Mouse (Mus musculus) MEL (cell line): ENCODE measurements around the gene Csdc2.

Source experiments
- CTCF ChIP-seq, 3 experiments: IDR thresholded peaks in 2 of 3; conservative IDR thresholded peaks in 1 of 3; 2 replicates each; pipeline ENCODE4 v1.5.1; 2011 to 2012; ENCODE audit warnings: low read length in 3 of 3, low read depth in 2 of 3, mild to moderate bottlenecking in 2 of 3, improper control_type of control experiment in 1 of 3, inconsistent platforms in 1 of 3, mixed read lengths in 1 of 3, moderate library complexity in 1 of 3; ENCODE audit not compliant: control insufficient read depth in 1 of 3, insufficient read depth in 1 of 3, poor library complexity in 1 of 3, severe bottlenecking in 1 of 3
- EP300 ChIP-seq, 2 experiments: IDR thresholded peaks; 2 replicates each; pipeline ENCODE4 v1.6.1; 2011; ENCODE audit warnings: improper control_type of control experiment in 2 of 2, low read length in 2 of 2, low read depth in 1 of 2, mild to moderate bottlenecking in 1 of 2
- MYC ChIP-seq: IDR thresholded peaks from 2 replicates; pipeline ENCODE4 v1.6.1; 2011; ENCODE audit warnings: low read depth, mild to moderate bottlenecking, low read length, improper control_type of control experiment, moderate library complexity
- POLR2A ChIP-seq, 2 experiments: IDR thresholded peaks; 2 replicates each; pipeline ENCODE4 v1.6.1; 2011 to 2012; ENCODE audit warnings: low read length in 2 of 2, mild to moderate bottlenecking in 2 of 2, control low read depth in 1 of 2, improper control_type of control experiment in 1 of 2, low read depth in 1 of 2, moderate library complexity in 1 of 2; ENCODE audit not compliant: control insufficient read depth in 1 of 2, insufficient read depth in 1 of 2, poor library complexity in 1 of 2

DNA sequence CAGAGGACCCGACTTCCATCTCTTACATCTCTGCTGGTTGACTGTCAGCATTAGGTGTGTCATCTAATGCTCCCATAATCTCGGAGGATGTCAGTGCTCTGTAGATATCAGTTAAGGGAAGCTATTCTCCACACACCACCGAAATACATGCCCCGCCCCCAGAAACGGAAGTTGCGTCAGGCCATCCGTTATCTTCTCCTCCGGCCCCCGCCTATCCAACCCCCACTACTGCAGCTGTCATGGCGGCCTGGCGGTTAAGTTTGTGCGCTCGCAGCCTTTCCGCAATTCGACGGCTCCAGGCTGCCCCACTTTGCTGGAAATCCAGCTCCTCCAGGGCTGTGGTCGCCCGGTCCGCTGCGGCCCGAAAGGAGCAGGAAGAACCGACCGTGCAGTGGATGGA lies 43.8 kb downstream of the Csdc2 start, which contains the start of gene 1700029P11Rik:
- TF ChIP-seq EP300 (IDR thresholded peaks at IDR 0.05; ENCODE audit: low read depth in 1 of 2, low read length in 2 of 2), result no peak
- no peak for TF ChIP-seq MYC
- TF ChIP-seq CTCF (IDR thresholded peaks at IDR 0.05 in 2 of 3, conservative IDR thresholded peaks at IDR 0.05 in 1 of 3; ENCODE audit: control insufficient read depth in 1 of 3, insufficient read depth in 1 of 3, low read depth in 2 of 3, low read length in 3 of 3, poor library complexity in 1 of 3, severe bottlenecking in 1 of 3), result no peak
- no peak for TF ChIP-seq POLR2A (IDR thresholded peaks at IDR 0.05; ENCODE audit: control insufficient read depth in 1 of 2, insufficient read depth in 1 of 2, low read depth in 1 of 2, low read length in 2 of 2, poor library complexity in 1 of 2)
